Mouse (Mus musculus) frontal cortex, postnatal 10 days (tissue): ENCODE data around the gene Olfr566.

Experiments used
- DNase-seq, 2 experiments: peaks; one replicate each; pipeline ENCODE4 v3.0.0; 2022; ENCODE audit warnings: low spot score in 2 of 2, mixed read lengths in 1 of 2

Gene Olfr566

GRCm38 (mm10) chr7:102858665-102859064 is at the start of gene Olfr566:
Gene Olfr566, minus strand, starts transcription at chr7:102858765.
- DNase-seq: no peak

GRCm38 (mm10) chr7:102890782-102891181 is 32.2 kb upstream of the Olfr566 start, which contains the start of gene Olfr569:
Gene Olfr569, minus strand, starts transcription at chr7:102890882.
- no peak for DNase-seq

- no peak for DNase-seq
Observed at GRCm38 (mm10) chr7:102876822-102877221, 18.3 kb upstream of the Olfr566 start, which contains the start of gene Olfr568. Gene Olfr568, plus strand, starts transcription at chr7:102877122.

GRCm38 (mm10) chr7:102855807-102856206 is 2.8 kb downstream of the Olfr566 start:
- no peak for DNase-seq
